Mouse (Mus musculus) liver, postnatal 0 days (tissue): ENCODE data around the gene Slc9a6.

Experiments used
- CTCF ChIP-seq: sonication (generic); IDR thresholded peaks from 2 replicates; pipeline ENCODE4 v1.5.1; 2016; ENCODE audit warnings: antibody characterized with exemption, low read depth
- EP300 ChIP-seq: IDR thresholded peaks from 2 replicates; pipeline ENCODE4 v1.6.1; 2016; ENCODE audit warnings: antibody characterized with exemption, low read depth, mild to moderate bottlenecking

DNA sequence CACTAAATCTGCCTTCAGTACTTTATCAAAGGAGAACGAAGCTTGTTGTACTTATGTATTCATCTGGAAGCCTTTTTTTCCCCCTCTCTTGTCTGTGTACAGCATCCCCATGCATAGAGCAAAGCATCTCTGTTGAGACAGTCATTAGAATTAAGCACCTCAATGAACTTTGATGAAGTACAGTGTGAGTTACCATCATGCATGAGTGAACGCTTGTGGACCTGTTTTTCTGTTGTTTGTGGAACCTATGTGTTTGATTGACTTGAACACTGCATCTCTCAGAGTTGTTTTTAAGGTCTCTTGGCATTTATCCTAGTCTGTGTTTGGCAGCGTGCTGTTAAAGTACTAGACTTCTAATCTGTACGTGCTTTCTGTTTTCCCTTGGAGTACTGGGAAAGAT, 53.8 kb downstream of the Slc9a6 start:
- TF ChIP-seq EP300, result no peak
- TF ChIP-seq CTCF, result no peak
